Mouse (Mus musculus) testis, adult 2 months (tissue): ENCODE data around the gene Rnf19b.

ENCODE experiments used
- CTCF ChIP-seq: fragments of 200-500 bp; IDR thresholded peaks from 2 replicates; pipeline ENCODE4 v1.5.1; 2012; ENCODE audit warnings: low read depth, mild to moderate bottlenecking, inconsistent platforms, low read length, moderate library complexity; ENCODE audit not compliant: control insufficient read depth, insufficient read depth, insufficient replicate concordance
- POLR2A ChIP-seq: fragments of 200-500 bp; IDR thresholded peaks from 2 replicates; pipeline ENCODE4 v1.6.1; 2012; ENCODE audit warnings: low read depth, mild to moderate bottlenecking, inconsistent platforms, low read length, moderate library complexity; ENCODE audit not compliant: control insufficient read depth

GRCm38 (mm10) chr4:129021886-129022285 is 36.2 kb upstream of the Rnf19b start:
- TF ChIP-seq CTCF (no peak), POLR2A (no peak)
